Mouse (Mus musculus): Measurements from ENCODE around the gene Tspan17. TPM values are rescaled to one million over a fixed set of nuclear protein-coding genes. Genes with fewer than 3 reads are reported as not detected.

Gene Tspan17
- 10 to 100 TPM; 33.0 to 38.4 TPM for total RNA-seq (2021)
- long read RNA-seq, experiment 1, transcript Tspan17-201 (8 exons, 1,585 nt): major isoform, 20 of 34 reads
- long read RNA-seq, experiment 1, partial matches to known transcripts: 1 of 34 reads
- long read RNA-seq, experiment 1, other reads (novel, unspliced or antisense): 10 of 34 reads
- long read RNA-seq, experiment 2, transcript Tspan17-201 (8 exons, 1,585 nt): major isoform, 36 of 70 reads
- long read RNA-seq, experiment 2, partial matches to known transcripts: 5 of 70 reads
- long read RNA-seq, experiment 2, other reads (novel, unspliced or antisense): 29 of 70 reads

DNA sequence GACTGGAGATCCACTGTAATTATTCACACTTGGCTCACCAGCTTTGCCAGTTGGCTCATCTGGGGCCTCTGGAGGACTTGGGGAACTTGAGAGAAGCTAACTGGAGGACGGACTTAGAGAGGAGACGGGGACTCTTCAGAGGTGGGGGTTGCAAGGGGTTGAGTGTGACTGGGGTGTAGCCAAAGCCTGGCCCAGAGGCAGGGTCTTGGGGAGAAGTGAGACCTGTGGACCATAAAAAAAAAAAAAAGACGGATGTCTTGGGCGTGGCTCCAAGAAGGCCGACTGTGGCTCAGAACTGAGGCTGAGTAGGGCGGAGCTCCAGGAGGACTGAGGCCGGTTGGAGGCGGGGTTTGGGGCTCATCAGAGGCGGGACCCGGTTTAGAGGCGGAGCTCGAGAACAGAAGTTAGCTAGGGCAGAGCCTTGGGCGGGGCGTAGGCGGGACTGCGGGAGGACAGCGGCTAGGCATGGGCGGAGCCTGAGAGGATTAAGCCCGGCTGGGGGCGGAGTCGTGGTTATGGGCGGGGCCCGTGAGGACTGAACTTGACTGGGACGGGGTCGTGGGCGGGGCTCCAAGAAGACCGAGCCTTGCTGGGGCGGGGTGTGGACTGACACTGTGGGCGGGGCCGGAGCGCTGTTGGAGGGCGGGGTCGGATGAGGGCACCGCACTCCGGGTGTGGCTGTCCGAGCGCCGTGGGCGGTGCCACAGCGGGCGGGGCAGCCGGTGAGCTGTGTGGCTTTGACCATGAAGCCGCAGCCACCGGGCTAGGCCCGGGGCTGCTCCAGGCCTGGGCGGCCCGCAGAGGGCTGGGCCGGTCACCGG is at the start of gene Tspan17:
Gene Tspan17, plus strand, starts transcription at position 638 of the 821 bp plus-strand sequence.
- DNase-seq (ENCODE audit: low spot score in 2 of 2): peak; percentile 92 to 93

DNA sequence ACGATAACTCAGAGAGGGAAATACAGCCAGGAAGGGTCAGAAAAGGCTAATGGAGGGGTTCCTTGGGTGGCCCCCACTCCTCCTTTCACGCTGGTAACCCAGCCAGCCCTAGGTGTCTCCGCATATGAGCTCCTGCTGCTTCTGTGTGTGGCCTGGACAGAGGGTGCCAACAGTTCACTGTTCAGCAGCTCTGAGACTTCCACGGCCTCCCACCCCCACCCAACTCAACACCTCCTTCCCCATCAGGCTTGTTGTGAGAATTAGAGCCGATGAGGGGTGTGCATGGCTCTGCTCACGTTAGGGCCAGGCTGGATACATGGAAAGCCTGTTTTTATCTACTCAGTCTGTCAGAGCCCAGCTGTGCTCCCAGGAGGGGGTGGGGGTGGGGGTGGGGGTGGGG is 43.1 kb upstream of the Tspan17 start:
- no peak for DNase-seq (ENCODE audit: low spot score in 2 of 2)

DNA sequence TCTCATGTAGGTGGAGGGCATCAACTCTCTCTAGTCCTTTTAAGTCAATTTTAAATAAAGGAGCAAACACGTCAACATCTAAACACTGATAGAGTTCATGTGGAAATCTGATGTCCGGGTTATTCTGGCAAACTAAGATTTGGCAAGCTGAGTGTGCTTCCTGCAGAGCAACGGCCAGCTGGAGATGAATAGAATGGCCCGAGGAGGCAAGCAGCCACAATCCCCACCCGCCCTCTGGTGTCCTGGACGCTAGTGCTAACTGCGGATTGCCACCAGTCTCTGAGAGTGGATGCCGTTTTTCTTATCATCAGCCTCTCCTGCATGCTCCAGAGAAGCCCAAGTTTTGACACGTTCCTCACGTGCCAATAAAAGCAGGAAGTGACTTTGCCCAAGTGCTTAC is 42.3 kb upstream of the Tspan17 start:
- DNase-seq (ENCODE audit: low spot score in 2 of 2): no peak

DNA sequence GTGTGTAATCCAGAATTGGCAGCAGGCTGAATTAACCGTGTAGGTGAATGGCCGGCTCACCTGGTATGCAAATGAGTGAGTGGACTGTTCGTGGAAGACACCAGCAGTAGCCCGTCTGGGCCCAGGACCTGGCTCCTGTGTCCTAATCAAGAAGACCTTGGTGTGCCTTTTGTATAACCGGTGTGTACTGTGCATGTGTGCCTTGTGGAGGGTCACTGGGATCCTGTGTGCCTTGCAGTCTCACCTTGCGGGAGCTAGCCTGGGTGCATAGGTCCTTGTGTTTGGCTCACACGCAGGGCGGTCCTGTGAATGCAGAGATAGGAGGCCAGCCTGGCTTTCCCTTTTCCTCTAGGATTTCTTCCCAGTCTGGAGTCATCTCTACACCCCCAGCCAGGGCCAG is 41.0 kb upstream of the Tspan17 start:
- DNase-seq (ENCODE audit: low spot score in 2 of 2): no peak

DNA sequence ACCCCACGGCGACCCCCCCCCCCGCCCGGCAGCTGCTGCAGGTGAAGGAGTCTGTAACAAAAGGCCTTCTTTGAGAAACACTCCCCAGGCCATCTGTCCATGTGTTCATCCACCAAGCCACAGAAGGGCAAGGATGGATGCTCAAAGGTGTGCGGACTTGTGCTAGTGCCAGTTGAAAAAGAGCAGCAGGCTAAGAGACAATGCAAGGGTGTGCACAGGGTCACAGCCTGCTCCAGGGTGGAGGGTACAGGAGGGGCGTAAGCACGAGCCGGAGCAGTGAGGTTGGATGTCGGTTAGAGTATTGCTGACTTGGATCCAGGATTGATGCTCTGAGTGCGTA is 40.5 kb upstream of the Tspan17 start:
- DNase-seq (ENCODE audit: low spot score in 2 of 2): no peak

DNA sequence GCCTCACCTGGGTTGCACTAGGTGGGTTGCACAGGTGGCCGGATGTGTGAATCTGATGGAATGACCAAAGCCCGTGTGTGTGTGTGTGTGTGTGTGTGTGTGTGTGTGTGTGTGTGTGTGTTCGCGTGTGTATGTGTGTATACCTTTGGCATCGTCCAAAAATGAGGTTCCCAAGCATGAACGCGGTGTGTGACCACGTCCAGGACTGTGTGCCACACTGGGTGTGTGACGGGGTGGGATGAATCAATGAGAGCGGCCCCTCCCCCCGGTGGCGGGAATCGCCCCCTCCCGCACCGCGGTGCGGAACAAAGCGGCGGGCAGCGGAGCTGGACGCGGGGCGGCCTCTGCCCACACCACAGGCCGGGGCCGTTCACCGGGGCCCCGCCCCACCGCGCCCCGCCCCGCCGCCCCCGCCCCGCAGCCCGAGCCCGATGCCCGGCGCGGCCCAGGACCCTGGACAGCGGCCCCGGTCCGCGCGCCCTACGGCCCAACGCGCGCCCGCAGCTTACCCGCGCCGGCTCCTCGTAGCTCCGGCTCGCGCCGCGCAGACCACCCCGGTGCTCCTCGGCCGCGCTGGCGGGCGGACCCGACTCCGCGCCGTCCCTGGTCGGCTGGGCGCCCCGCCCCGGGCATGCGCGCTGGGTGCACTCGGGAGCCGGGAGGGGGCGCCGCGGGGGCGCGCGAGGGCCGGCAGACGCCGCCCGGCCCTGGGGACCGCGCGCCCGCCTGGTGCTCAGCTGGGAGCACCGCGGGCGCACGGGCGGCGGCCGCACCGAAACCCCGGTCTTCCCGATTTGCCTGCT is 39.9 kb upstream of the Tspan17 start:
- no peak for DNase-seq (ENCODE audit: low spot score in 2 of 2)

DNA sequence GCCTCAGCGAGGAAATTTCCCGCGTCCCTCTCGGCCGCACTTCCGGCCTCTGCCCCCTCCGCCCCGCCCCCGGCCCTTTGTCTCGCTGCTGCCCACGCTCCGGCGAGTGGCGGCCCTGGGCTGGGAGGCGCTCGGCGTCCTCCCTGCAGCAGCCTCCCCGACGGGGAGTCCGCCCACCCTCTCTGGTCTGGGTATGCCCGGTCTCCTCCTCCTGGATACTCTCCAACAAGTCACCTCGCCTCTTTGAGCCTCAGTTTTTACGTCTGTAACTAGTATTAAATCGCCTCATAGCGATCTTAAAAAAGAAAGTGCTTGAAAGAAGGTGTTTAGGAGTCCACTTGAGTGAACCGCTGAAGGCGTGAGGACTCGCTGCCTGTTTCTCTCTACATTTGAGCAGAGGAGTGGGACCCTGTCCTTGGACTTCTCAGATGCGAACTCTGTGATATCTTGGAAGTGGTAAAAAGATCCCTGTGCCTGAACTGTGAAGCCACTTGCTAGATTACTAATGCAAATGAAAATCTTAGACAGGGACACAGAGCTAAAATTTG is 39.2 kb upstream of the Tspan17 start, which contains the start of gene Gprin1:
Gene Gprin1, minus strand, starts transcription at position 11 of the 548 bp plus-strand sequence.
- no peak for DNase-seq (ENCODE audit: low spot score in 2 of 2)

DNA sequence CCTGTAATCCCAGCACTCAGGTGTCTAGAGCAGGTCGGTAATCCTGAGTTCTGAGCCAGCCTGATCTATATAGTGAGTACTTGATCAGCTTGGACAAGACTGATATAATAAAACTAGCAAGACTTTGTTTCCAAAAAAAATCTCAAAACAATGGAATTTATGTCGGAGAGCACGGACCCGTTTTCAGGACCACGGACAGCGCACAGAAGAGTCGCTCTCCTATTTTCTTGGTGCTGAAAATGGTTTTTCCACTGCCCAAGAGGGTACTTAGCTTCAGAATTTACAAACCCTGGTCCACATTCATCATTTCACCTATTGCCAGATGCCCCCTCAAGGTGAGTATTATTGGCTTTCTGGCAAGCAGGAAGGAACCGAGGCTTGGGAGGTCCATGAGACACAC is 38.5 kb upstream of the Tspan17 start:
- DNase-seq (ENCODE audit: low spot score in 2 of 2): no peak

DNA sequence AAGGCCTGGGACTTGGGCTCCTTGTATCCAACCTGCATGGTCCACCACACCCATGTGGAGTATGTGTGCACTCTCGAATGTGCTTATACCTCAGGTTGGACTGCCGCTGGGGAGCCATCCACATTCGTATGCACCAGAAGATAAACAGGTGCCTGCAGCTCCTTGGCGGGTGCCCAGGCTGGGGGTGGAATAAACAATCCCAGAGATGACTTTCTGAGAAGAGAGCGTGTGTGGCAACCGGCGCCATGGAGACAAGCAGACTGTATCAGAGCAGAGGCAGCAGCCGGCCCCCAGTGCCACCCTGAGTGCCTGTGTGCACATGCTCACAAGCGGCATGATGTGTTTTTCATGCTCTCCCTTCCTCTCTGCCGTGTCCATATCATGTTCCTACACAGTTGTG is 36.5 kb upstream of the Tspan17 start:
- no peak for DNase-seq (ENCODE audit: low spot score in 2 of 2)

DNA sequence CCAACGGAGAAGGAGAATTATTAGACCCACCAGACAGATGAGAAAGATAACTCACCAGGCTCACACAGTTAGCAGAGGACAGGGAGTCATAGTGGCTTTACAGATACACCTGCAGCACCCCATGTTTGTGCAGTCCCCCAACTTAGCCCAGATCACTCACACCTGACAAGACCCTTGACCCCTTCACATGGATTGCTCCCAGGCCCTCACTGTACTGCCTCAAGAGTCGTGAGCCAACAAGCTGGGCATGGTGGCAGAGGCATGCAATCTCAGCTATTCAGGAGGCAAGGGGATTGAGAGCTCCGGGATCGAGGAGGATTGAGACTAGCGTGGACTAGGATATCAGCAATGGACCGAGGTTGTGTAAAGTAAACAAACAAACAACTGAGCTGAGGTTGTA is 35.4 kb upstream of the Tspan17 start:
- no peak for DNase-seq (ENCODE audit: low spot score in 2 of 2)

DNA sequence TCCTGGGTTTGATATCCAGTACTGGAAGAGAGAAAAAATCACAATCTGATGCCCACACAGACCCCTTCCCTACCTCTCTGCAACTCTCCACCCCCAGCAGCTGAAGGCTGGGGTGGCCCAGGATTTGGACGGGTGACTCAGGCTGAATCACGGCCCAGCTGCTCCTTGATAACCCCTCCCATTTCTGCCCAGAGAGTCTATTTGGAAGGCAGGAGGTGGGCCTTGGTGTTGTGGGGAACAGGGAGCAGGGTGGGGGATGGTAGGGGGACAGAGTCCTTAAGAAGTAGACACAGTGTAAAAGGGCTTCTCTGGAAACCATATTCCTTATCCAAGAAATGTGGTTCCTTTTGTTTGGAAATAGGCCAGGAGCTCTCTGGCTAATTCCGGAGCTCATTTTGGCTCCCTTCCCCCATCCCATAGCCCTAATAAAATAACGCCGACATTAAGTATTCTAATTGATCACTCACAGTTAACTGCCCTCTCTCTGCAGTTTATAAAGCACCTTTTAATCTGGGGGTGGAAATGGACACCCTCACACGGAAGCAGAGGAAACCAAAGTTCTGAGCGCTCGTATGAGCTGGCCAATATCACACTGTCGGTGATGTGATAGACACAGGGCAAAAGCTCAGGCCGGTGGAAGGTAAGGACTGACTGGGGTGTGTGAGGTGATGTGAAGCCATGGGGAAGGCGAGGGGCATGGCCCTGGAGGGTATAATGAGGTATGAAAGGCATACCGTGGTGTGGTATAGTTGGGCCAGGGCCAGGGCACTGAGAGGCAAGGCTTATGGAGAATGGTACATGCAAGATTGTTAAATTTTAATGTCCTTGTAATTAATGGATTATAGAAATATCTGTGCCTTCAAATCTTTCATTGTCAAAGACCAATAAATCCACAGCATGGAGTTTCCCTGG is 34.8 kb upstream of the Tspan17 start:
- DNase-seq (ENCODE audit: low spot score in 2 of 2): no peak

DNA sequence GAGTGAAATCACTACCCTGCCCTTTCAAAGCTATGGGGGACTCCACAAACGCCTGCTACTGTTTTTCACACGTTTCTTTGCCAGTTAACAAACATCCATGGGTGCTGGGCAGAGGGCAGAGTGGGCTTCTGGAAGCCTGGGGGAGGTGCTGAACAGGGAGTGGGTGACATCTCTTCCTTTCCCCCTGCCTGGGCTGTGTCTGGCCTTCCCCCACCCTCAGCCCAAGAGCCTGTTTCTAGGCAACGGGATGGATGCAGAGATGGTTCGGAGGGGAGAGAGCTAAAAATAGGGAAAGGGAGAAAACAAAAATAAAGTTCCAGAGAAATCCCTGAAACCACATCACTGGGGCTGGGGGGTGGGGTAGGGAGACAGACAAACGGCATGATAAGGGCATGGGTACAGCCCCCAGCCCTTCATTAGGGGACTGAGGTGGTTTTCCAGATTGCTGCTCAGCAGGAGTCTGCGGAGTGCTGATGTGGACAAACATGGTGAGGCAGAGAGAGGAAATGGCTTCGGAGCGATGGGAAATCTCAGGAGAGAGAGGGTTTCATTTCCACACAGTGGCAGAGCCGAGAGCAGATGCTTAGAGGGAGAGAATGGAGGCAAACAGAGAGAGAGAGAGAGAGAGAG is 33.9 kb upstream of the Tspan17 start:
- DNase-seq (ENCODE audit: low spot score in 2 of 2): no peak

DNA sequence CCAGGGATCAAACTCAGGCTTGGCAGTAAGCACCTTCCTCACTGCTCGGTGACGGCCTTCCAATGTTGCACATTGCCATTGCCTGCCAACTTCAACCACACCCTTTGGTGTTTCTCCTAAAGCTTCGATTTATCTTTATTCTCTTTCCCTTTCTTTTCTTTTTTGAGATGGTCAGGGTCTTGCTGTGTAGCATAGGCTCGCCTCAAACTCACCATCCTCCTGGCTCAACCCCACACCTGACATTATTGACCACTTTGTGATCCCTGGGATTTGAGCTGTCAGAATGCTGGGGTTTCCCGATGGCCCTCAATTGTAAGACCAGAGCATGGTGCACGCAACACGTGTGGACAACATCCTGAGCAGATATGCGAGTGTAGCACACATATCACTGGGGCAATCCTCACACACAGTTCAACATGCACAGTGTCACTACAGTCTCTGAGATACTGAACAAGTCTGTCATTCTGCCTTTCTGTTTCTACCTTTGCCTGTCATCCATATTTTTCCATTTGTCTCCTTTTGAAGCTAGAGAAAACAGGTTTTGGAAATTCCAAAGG is 32.9 kb upstream of the Tspan17 start:
- DNase-seq (ENCODE audit: low spot score in 2 of 2): no peak

DNA sequence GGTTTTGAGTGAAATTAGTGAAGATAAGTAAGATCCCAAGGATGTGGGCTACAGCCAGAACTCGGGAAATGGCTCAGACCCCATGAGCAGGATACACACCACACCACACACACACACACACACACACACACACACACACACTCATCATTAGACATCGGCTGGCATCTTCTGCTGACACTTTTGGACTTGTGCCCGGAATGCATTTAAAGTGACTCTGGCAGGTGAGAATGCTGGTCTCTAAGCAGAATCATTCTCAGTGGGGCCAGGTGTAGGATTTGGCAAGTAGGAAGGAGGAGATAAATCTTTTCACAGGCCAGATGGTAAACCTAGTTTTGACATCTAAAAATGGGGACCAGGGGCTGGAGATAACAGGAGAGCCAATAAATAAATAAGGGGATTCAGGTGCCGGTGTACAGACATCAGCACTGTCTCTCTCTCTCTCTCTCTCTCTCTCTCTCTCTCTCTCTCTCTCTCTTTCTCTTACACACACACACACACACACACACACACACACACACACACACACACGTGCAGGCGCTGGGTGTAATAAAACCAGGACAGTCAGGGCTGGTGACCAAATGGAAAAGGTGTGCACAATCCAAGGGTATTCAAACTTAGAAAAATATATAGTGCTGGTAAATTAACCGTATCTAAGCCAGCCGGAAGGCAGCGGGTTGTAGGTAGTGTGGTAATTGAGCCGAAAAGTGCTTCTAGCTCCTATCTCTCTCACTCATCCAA is 31.9 kb upstream of the Tspan17 start:
- DNase-seq (ENCODE audit: low spot score in 2 of 2): no peak

DNA sequence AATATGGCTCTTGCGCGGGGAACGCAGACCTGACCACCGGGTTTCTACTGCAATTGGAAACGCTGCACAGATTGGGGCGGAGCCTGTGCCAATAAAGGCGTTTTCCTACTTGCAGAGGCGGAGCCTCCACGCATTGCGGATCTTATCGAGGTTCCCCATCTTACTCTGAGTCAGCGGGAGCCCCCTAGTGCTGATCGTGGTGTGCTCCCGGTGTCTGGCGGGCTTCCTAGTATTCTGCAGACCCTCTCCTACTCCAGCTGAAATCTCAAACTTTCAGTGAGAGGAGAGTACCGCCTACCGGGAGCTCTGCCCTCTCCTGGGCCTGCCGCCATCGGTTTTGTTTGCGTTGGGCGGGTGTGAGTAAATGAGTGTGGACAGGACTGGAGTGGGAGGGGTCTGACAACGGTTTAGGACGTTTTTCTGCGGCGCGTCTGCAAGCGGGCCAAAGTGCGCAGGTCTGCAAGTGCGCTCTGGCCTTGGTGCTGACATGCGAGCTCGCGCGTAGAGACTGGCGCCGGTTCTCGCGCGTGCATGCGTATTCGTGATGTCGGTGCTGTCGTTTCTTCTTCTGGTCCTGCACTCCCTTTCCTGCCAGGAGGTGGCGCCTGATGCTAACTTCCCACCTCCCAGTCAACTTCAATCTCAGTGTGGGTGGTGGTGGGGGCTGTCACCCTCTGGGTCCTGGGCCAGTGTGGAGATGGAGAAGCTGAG is 31.0 kb upstream of the Tspan17 start:
- peak; percentile 62 to 69 for DNase-seq (ENCODE audit: low spot score in 2 of 2)

DNA sequence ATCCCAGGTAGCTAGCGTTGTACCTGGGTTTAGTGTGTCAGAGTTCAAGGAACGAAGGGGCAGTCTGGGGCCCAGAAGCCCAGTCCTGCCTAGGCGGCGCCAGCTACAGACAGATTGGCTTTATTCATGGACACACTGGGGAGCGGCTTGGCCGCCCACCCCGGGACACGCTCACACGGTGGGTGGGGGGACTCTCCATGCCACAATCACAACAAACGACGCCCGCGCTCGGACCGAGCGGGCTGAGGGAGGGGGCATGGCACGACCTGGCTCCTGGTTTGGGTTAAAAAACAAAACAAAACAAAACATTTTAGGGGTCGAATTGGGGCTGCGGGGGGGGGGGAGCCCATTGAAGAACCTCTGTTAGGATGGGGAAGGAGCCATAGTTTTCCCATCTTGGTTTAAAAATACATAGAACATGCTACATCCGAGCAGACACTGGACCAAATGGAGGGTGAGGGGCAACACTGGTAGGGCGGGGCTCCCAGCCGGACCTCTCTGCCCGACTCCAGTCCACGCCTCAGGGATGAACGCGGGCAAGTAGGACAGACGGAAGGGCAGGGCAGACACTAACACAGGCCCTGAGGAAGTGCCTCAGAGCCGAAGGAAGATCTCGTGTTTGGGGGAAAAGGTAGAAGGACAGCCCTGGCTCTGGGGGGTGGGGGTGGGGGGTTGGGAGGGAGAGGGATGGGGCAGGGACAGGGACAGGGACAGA is 30.3 kb upstream of the Tspan17 start:
- DNase-seq (ENCODE audit: low spot score in 2 of 2): no peak

DNA sequence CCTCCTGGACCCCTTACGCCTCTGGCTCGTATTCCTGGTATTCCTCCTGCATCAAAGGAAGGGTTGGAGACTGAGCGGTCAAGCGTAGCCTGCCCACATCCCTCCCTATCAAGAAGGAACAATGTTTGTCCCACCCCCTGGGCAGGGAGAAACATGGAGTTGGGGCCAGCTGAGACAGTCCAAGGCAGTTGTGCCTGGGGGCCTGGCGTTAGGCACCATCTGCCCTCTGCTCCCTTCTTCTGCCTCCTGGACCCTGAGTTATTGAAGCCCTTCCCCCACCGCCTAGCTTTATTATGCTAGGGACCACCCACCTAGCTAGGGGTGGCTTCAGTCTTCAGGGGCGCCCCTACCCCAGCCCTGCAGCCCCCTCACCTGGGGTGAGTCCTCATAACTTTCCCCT is 29.7 kb upstream of the Tspan17 start:
- DNase-seq (ENCODE audit: low spot score in 2 of 2): no peak

Measured in adrenal gland, postnatal 4 days (tissue).